Mouse (Mus musculus): ENCODE data around the gene Nupl1. TPM values are rescaled to one million over a fixed set of nuclear protein-coding genes. Genes with fewer than 3 reads are reported as not detected.

Nupl1 gene
- total and polyA plus RNA-seq, 2 experiments, result not detected

DNA sequence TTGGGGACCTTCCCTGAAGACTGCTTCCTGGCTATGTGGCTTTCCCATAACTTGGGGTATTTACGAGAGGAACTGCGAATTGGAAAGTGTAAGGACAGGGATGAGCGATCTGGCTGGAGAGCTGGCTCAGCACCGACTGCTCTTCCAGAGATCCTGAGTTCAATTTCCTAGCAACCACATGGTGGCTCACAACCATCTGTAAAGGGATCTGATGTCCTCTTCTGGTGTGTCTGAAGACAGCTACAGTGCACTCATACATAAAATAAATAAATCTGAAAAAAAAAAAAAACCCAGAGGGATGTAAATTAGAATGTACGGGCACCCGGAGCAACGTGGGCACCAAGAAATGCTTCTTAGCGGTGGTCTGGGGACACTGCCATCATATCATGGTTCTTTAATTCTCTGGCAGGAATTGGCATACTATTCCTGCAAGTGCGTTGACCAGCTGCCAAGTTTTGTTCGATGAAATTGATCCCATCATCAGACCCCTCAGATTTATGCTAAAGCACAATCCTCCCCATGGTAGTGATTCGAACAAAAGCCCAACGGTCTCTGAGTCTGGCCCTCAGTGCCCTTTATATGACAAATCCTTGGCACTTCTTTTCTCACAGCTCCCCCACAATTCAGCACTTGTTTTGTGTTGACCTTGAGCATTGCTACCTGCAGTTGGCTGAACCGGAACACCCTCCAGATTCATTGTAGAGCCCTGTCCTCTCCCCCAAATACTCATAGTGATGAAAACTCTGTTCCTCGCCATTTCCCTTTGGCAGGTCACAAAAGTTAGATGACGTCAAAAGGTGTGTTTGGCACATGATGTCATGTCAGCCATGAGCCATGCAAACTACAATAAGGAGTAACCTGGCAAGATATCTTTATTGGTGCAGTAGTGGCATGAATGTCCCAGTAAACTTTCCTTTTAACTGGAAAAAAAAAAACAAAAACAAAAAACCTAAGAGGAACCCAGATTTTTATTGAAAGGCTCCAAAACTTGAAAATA is 1.1 kb upstream of the Nupl1 start:
- Histone ChIP-seq H3K79me2 (ENCODE audit: control insufficient read depth, insufficient read depth, low read length) (peaks cover 13% of the 10 kb centered on the region; the same call in 1 of the 2 replicates), H3K27me3 (ENCODE audit: control insufficient read depth, insufficient read depth, low read length) (no peaks in the 10 kb centered on the region), H3K4me1 (ENCODE audit: control insufficient read depth, insufficient read depth, low read length) (peaks cover 8% of the 10 kb centered on the region), H3K4me3 (ENCODE audit: insufficient read depth, low read depth, low read length) (peak overlapping the region; percentile 69), H3K27ac (replicated peaks; ENCODE audit: insufficient read depth, low read depth, low read length) (peak overlapping the region; percentile 72), H3K36me3 (ENCODE audit: control insufficient read depth, insufficient read depth, low read length) (no peaks in the 10 kb centered on the region), H3K9ac (ENCODE audit: low read depth, low read length) (peak overlapping the region; percentile 80)
- no peak for TF ChIP-seq CTCF (IDR thresholded peaks at IDR 0.05; ENCODE audit: low read depth, low read length)
- TF ChIP-seq POLR2A (IDR thresholded peaks at IDR 0.05; ENCODE audit: extremely low read depth, insufficient read depth, low read length), result no peak
- DNase-seq (ENCODE audit: extremely low read depth, low read depth, low spot score), result peak; percentile 38
- WGBS, result 4% methylated on average over 15 of the region's 15 CpGs

- TF ChIP-seq CTCF (IDR thresholded peaks at IDR 0.05; ENCODE audit: low read depth, low read length) (no peak), POLR2A (IDR thresholded peaks at IDR 0.05; ENCODE audit: extremely low read depth, insufficient read depth, low read length) (no peak)
- no peak for DNase-seq (ENCODE audit: extremely low read depth, low read depth, low spot score)
- Histone ChIP-seq H3K4me3 (ENCODE audit: insufficient read depth, low read depth, low read length) (peak overlapping the region; percentile 97), H3K36me3 (ENCODE audit: control insufficient read depth, insufficient read depth, low read length) (no peaks in the 10 kb centered on the region), H3K9ac (ENCODE audit: low read depth, low read length) (peak overlapping the region; percentile 98), H3K27ac (replicated peaks; ENCODE audit: insufficient read depth, low read depth, low read length) (peak overlapping the region; percentile 46; the same call in 1 of the 2 replicates), H3K4me1 (ENCODE audit: control insufficient read depth, insufficient read depth, low read length) (peaks cover 8% of the 10 kb centered on the region), H3K79me2 (ENCODE audit: control insufficient read depth, insufficient read depth, low read length) (peaks cover 13% of the 10 kb centered on the region; the same call in 1 of the 2 replicates), H3K27me3 (ENCODE audit: control insufficient read depth, insufficient read depth, low read length) (no peaks in the 10 kb centered on the region)
- WGBS, result under 1% methylated on average over 39 of the region's 39 CpGs
Observed at GRCm38 (mm10) chr14:60250879-60251278, 352 bp downstream of the Nupl1 start.

- no peak for TF ChIP-seq CTCF (IDR thresholded peaks at IDR 0.05; ENCODE audit: low read depth, low read length)
- TF ChIP-seq POLR2A (IDR thresholded peaks at IDR 0.05; ENCODE audit: extremely low read depth, insufficient read depth, low read length), result no peak
- Histone ChIP-seq H3K79me2 (ENCODE audit: control insufficient read depth, insufficient read depth, low read length) (peaks cover 13% of the 10 kb centered on the region; the same call in 1 of the 2 replicates), H3K27me3 (ENCODE audit: control insufficient read depth, insufficient read depth, low read length) (no peaks in the 10 kb centered on the region), H3K9ac (ENCODE audit: low read depth, low read length) (no peak overlapping the region), H3K4me1 (ENCODE audit: control insufficient read depth, insufficient read depth, low read length) (peaks cover 8% of the 10 kb centered on the region), H3K27ac (replicated peaks; ENCODE audit: insufficient read depth, low read depth, low read length) (no peak overlapping the region), H3K36me3 (ENCODE audit: control insufficient read depth, insufficient read depth, low read length) (0 out of 2 replicates have a peak, but pooled peaks cover under 1% of the 10 kb centered on the region), H3K4me3 (ENCODE audit: insufficient read depth, low read depth, low read length) (peak overlapping the region; percentile 97; the same call in 1 of the 2 replicates)
- WGBS, result 5% methylated on average over 8 of the region's 8 CpGs
- peak; percentile 10 for DNase-seq (ENCODE audit: extremely low read depth, low read depth, low spot score)
Observed at GRCm38 (mm10) chr14:60250366-60250765, 865 bp downstream of the Nupl1 start.

DNA sequence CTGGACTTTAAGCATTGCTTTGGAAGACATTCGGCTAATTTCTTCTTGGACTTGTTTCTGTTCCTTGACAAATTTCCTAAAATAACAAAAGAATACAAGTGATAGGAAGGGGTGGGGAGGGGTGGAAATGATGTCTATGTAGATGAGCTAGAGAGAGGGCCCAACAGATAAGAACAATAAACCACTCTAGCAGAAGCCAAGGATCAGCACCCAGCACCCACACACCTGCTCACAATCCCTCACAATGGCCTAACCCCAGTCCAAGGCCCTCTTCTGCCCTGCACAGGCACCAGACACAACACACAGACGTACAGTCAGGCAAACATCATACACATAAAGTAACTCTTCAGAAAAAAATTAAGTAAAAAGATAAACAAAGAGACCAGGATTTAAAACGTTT is 12.7 kb downstream of the Nupl1 start:
- H3K27me3 ChIP-seq (ENCODE audit: control insufficient read depth, insufficient read depth, low read length), result no peaks in the 10 kb centered on the region
- 84% methylated on average over 3 of the region's 3 CpGs for WGBS
- TF ChIP-seq CTCF (IDR thresholded peaks at IDR 0.05; ENCODE audit: low read depth, low read length), result no peak
- no peak for TF ChIP-seq POLR2A (IDR thresholded peaks at IDR 0.05; ENCODE audit: extremely low read depth, insufficient read depth, low read length)
- H3K9ac ChIP-seq (ENCODE audit: low read depth, low read length), result no peak overlapping the region
- no peak overlapping the region for H3K27ac ChIP-seq (replicated peaks; ENCODE audit: insufficient read depth, low read depth, low read length)
- no peak overlapping the region for H3K4me3 ChIP-seq (ENCODE audit: insufficient read depth, low read depth, low read length)
- H3K79me2 ChIP-seq (ENCODE audit: control insufficient read depth, insufficient read depth, low read length), result no peaks in the 10 kb centered on the region; the same call in 1 of the 2 replicates
- DNase-seq (ENCODE audit: extremely low read depth, low read depth, low spot score), result no peak
- no peaks in the 10 kb centered on the region for H3K4me1 ChIP-seq (ENCODE audit: control insufficient read depth, insufficient read depth, low read length)
- H3K36me3 ChIP-seq (ENCODE audit: control insufficient read depth, insufficient read depth, low read length), result peaks cover 40% of the 10 kb centered on the region

- Histone ChIP-seq H3K79me2 (ENCODE audit: control insufficient read depth, insufficient read depth, low read length) (no peaks in the 10 kb centered on the region), H3K4me3 (ENCODE audit: insufficient read depth, low read depth, low read length) (no peak overlapping the region), H3K36me3 (ENCODE audit: control insufficient read depth, insufficient read depth, low read length) (peaks cover 29% of the 10 kb centered on the region), H3K27me3 (ENCODE audit: control insufficient read depth, insufficient read depth, low read length) (no peaks in the 10 kb centered on the region), H3K9ac (ENCODE audit: low read depth, low read length) (no peak overlapping the region), H3K27ac (replicated peaks; ENCODE audit: insufficient read depth, low read depth, low read length) (no peak overlapping the region), H3K4me1 (ENCODE audit: control insufficient read depth, insufficient read depth, low read length) (no peaks in the 10 kb centered on the region)
- 91% methylated on average over 10 of the region's 10 CpGs for WGBS
- no peak for DNase-seq (ENCODE audit: extremely low read depth, low read depth, low spot score)
- TF ChIP-seq POLR2A (IDR thresholded peaks at IDR 0.05; ENCODE audit: extremely low read depth, insufficient read depth, low read length) (no peak), CTCF (IDR thresholded peaks at IDR 0.05; ENCODE audit: low read depth, low read length) (no peak)
Observed at GRCm38 (mm10) chr14:60219886-60220285, 31.3 kb downstream of the Nupl1 start.
